Mouse (Mus musculus) lung, postnatal 0 days (tissue): ENCODE measurements around the gene Gja3. TPM values are rescaled to one million over a fixed set of nuclear protein-coding genes. Genes with fewer than 3 reads are reported as not detected.
A peak's percentile ranks its signal among the peaks of the same experiment; 100 is the strongest.

Experiments used
- ATAC-seq: fragments of 200-750 bp; cut with Nextera tagmentation; 2 replicates; pipeline ENCODE4 v1.8.0; 2017; ENCODE audit warnings: moderate library complexity
- DNase-seq: peaks from one replicate; pipeline ENCODE4 v3.0.0-alpha.2; 2016; ENCODE audit warnings: low spot score
- H3K27ac ChIP-seq: fragments of 300-500 bp; sonication (generic); 2 replicates; pipeline ENCODE4 v1.5.1; 2014; ENCODE audit warnings: antibody characterized with exemption, mild to moderate bottlenecking, low read length, mixed read lengths
- H3K27me3 ChIP-seq: fragments of 300-500 bp; sonication (generic); replicated peaks from 2 replicates; pipeline ENCODE4 v1.6.1; 2014; ENCODE audit warnings: low read length, mixed read lengths; ENCODE audit not compliant: insufficient read depth
- H3K36me3 ChIP-seq: fragments of 300-500 bp; sonication (generic); 2 replicates; pipeline ENCODE4 v1.6.1; 2014; ENCODE audit warnings: low read length, mixed read lengths; ENCODE audit not compliant: insufficient read depth
- H3K4me1 ChIP-seq: fragments of 300-500 bp; sonication (generic); 2 replicates; pipeline ENCODE4 v1.6.1; 2014; ENCODE audit warnings: antibody characterized with exemption, low read depth, low read length, mixed read lengths; ENCODE audit not compliant: insufficient read depth
- H3K4me2 ChIP-seq: fragments of 300-500 bp; sonication (generic); replicated peaks from 2 replicates; pipeline ENCODE4 v1.6.1; 2014; ENCODE audit warnings: low read depth, mild to moderate bottlenecking, low read length, moderate library complexity, mixed read lengths
- H3K4me3 ChIP-seq: fragments of 300-500 bp; sonication (generic); 2 replicates; pipeline ENCODE4 v1.5.1; 2014; ENCODE audit warnings: low read depth, low read length
- H3K9ac ChIP-seq: fragments of 300-500 bp; sonication (generic); replicated peaks from 2 replicates; pipeline ENCODE4 v1.6.1; 2014; ENCODE audit warnings: low read depth, mild to moderate bottlenecking
- H3K9me3 ChIP-seq: fragments of 300-500 bp; sonication (generic); 2 replicates; pipeline ENCODE4 v1.6.1; 2016; ENCODE audit warnings: low read length, mixed read lengths
- CTCF ChIP-seq: IDR thresholded peaks from 2 replicates; pipeline ENCODE4 v1.5.1; 2016; ENCODE audit warnings: antibody characterized with exemption, mild to moderate bottlenecking
- EP300 ChIP-seq: IDR thresholded peaks from 2 replicates; pipeline ENCODE4 v1.6.1; 2016; ENCODE audit warnings: antibody characterized with exemption, mild to moderate bottlenecking, control low read depth
- WGBS: fragments of 180-500 bp; shearing (Covaris S2); extraction: QIAGEN DNeasy Blood & Tissue Kit; methylation state at CpG from one replicate; pipeline ENCODE4 v1.1.7; 2014; 5-methylcytosine and 5-hydroxymethylcytosine counted together
- polyA plus RNA-seq: library from polyadenylated mRNA; unstranded; fragments of >200 nt; fragmentation: Nextera tagmentation; extraction: Ambion mirVana; gene quantifications from 2 replicates; pipeline ENCODE4 v1.2.1, GENCODE M21; 2015

The Gja3 gene
- 1.0 TPM in 2 replicates for polyA plus RNA-seq

- peak within 1 kb of the TSS; percentile 37 for H3K4me3 ChIP-seq
- ATAC-seq (peak; percentile 30; the same call in 1 of the 2 replicates), DNase-seq (peak; percentile 7)
- no peaks in the 10 kb centered on the region for H3K36me3 ChIP-seq
- H3K4me2 ChIP-seq: peak within 1 kb of the TSS; percentile 72
- WGBS: 1% methylated on average over 51 of the region's 79 CpGs
- peaks cover 32% of the 10 kb centered on the region for H3K27me3 ChIP-seq
- no peaks in the 10 kb centered on the region for H3K9me3 ChIP-seq
- H3K4me1 ChIP-seq: peaks cover 3% of the 10 kb centered on the region; the same call in 1 of the 2 replicates
- H3K9ac ChIP-seq: no peak within 1 kb of the TSS
- TF ChIP-seq CTCF (no peak), EP300 (no peak)
- H3K27ac ChIP-seq: no peak within 1 kb of the TSS
Observed at GRCm38 (mm10) chr14:57057563-57058321, at the start of gene Gja3. Gene Gja3 (minus strand): TSS chr14:57058100.

DNA sequence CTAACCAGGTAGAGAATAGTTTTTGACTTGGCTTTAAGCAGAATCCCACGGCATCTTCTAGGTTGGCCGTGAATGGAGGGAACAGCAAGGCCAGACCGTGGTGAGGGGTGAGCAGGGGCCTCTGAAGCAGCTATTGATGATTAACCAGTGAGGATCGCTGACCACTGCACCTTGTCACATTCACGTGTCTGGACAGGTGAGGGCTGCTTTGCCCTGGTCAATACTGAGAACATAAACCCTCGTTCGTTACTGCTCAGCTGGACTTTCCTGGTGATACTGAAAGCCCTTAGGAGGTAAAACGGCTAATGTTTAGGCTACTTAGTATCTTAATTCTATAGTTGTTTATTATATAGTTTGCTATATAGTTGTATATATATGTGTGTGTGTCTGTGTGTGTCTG, 49.2 kb upstream of the Gja3 start:
- no peak overlapping the region for H3K9ac ChIP-seq
- H3K36me3 ChIP-seq: no peaks in the 10 kb centered on the region
- no peak overlapping the region for H3K27ac ChIP-seq
- TF ChIP-seq CTCF (no peak), EP300 (no peak)
- 46% methylated on average over 8 of the region's 8 CpGs for WGBS
- DNase-seq (no peak), ATAC-seq (no peak)
- H3K4me3 ChIP-seq: no peak overlapping the region
- no peaks in the 10 kb centered on the region for H3K4me1 ChIP-seq
- peaks cover 36% of the 10 kb centered on the region for H3K27me3 ChIP-seq
- no peak overlapping the region for H3K4me2 ChIP-seq
- no peaks in the 10 kb centered on the region for H3K9me3 ChIP-seq

- ATAC-seq (no peak), DNase-seq (no peak)
- no peaks in the 10 kb centered on the region for H3K4me1 ChIP-seq
- no peak overlapping the region for H3K27ac ChIP-seq
- peaks cover 36% of the 10 kb centered on the region for H3K27me3 ChIP-seq
- H3K4me2 ChIP-seq: no peak overlapping the region
- TF ChIP-seq EP300 (no peak), CTCF (no peak)
- H3K9me3 ChIP-seq: no peaks in the 10 kb centered on the region
- WGBS: 46% methylated on average over 11 of the region's 11 CpGs
- no peak overlapping the region for H3K9ac ChIP-seq
- no peak overlapping the region for H3K4me3 ChIP-seq
- no peaks in the 10 kb centered on the region for H3K36me3 ChIP-seq
Observed at GRCm38 (mm10) chr14:57105721-57106120, 47.8 kb upstream of the Gja3 start.

- TF ChIP-seq EP300: no peak
- Histone ChIP-seq H3K36me3 (no peaks in the 10 kb centered on the region), H3K27me3 (peaks cover 36% of the 10 kb centered on the region), H3K4me3 (peak overlapping the region; percentile 62), H3K9me3 (no peaks in the 10 kb centered on the region), H3K27ac (no peak overlapping the region), H3K4me1 (no peaks in the 10 kb centered on the region), H3K4me2 (peak overlapping the region; percentile 100), H3K9ac (no peak overlapping the region)
- ATAC-seq (0 out of 2 replicates have a peak, but pooled peaks have one; percentile 3), DNase-seq (no peak)
- WGBS: 16% methylated on average over 14 of the region's 14 CpGs
Observed at GRCm38 (mm10) chr14:57105111-57105510, 47.2 kb upstream of the Gja3 start.

DNA sequence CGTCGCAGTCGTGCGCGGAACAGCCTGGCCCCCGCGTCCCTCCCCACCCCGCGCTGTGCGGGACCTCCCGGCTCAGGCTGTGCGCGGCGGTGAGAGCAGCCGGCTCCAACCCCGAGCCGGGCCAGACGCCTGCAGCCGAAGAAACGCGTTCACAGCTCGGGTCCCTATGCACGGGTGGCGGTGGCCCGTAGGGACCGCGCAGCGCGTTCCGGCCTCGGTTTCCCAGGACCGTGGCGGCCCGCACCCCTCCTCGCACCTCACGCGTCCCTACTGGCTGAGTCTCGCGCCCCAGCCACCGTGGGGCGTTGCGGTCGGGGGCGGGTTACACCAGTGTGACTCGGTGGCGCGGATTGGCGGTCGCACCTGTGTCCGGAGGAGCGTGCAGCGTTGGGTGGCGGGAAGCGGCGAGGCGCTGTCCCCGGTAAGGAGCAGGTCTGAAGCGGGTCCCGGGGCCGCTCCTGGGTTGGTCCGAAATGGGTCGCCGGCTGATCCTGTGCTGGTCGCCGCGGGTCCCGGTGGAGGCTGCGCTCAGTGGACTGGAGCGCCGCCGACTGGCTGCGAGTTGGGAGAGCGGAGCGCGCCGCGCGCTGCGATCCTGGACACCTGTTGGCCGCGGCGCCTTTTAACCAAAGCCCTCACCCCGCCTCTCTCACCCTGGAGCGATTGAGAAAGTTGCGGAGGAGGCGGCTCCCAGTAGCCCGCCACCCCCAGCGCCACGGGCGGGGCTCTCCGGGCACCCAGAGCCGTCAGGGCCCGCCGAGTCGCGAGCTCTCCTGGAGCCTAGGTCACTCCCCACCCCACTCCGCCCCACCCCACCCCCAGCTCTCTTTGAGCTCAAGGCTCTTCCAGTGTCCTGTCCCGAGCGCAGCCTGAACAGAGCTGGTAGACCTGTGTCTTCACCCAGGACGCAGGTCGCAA, 46.5 kb upstream of the Gja3 start, which contains the start of gene Gjb2:
Gene Gjb2, minus strand, starts transcription at position 597 of the 918 bp plus-strand sequence.
- peaks cover 36% of the 10 kb centered on the region for H3K27me3 ChIP-seq
- under 1% methylated on average over 88 of the region's 101 CpGs for WGBS

GRCm38 (mm10) chr14:57103711-57104105, 45.8 kb upstream of the Gja3 start:
- peaks cover 36% of the 10 kb centered on the region for H3K27me3 ChIP-seq
- DNase-seq: no peak

More for the DNA sequence above, 46.5 kb upstream of the Gja3 start, which contains the start of gene Gjb2:
- Histone ChIP-seq H3K9me3 (no peaks in the 10 kb centered on the region), H3K36me3 (no peaks in the 10 kb centered on the region), H3K9ac (peak within 1 kb of the TSS; percentile 30; the same call in 1 of the 2 replicates), H3K27ac (no peak within 1 kb of the TSS), H3K4me3 (peak within 1 kb of the TSS; percentile 62), H3K4me1 (no peaks in the 10 kb centered on the region), H3K4me2 (peak within 1 kb of the TSS; percentile 100)
- TF ChIP-seq CTCF: peak; percentile 46
- TF ChIP-seq EP300: no peak
- DNase-seq (peak; percentile 80), ATAC-seq (peak; percentile 86)

More at GRCm38 (mm10) chr14:57103711-57104105, 45.8 kb upstream of the Gja3 start:
- Histone ChIP-seq H3K36me3 (no peaks in the 10 kb centered on the region), H3K4me3 (peak overlapping the region; percentile 62), H3K4me2 (peak overlapping the region; percentile 100), H3K4me1 (no peaks in the 10 kb centered on the region), H3K9me3 (no peaks in the 10 kb centered on the region), H3K27ac (no peak overlapping the region), H3K9ac (peak overlapping the region; percentile 30; the same call in 1 of the 2 replicates)
- TF ChIP-seq CTCF (no peak), EP300 (no peak)
- ATAC-seq: no peak; the same call in 1 of the 2 replicates
- 2% methylated on average over 22 of the region's 22 CpGs for WGBS
